Comparison of ENCODE assay signal across 12 mouse cellular contexts in the genomic region with DNA sequence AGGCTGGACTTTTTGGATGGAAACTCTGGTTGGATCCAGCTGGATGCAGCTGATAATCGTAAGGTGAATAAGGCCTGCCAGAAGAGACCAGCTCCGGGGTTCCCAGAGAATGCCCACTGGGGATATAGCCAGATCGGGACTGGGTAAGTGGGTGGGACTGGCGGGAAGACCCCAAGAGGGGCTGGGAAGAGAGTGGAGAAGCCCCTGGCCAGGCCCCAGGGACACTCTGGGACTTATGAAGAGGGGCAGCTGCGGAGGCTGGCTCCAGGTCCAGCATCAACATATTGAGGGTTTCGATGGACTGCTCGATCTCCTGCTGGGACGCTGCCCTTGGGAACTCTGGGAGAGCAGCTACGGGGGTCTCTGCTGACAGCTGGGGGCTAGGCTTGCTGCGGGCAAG.
"Had no signal": no experiment of that assay in that cellular context is flagged by ENCODE, and none has a peak within 500 bp of the region (broad histone marks: within the 10 kb centered on the region; RNA-seq: fewer than 3 reads in every experiment).

No protein-coding gene starts in this region.

- H3K9me3 ChIP-seq: liver, embryonic 12.5 days; stomach, embryonic 15.5 days had no signal

- H3K4me2 ChIP-seq: liver, embryonic 12.5 days; lung, embryonic 14.5 days; midbrain, embryonic 11.5 days; stomach, embryonic 15.5 days had no signal

- H3K27ac ChIP-seq: layer of hippocampus, adult 2 months; liver, embryonic 12.5 days; stomach, embryonic 15.5 days had no signal

- DNase-seq: kidney, postnatal 10 days; kidney, postnatal 4 days; left cerebral cortex, postnatal 4 days; lung, embryonic 14.5 days; lung, postnatal 10 days; lung, postnatal 4 days; thymus, postnatal 4 days had no signal

- H3K27me3 ChIP-seq: liver, embryonic 12.5 days; stomach, embryonic 15.5 days had no signal

- ATAC-seq: liver, embryonic 12.5 days; midbrain, embryonic 16.5 days had no signal

- H3K4me3 ChIP-seq: layer of hippocampus, adult 2 months; liver, embryonic 12.5 days; stomach, embryonic 15.5 days had no signal

- H3K9ac ChIP-seq: liver, embryonic 12.5 days; lung, embryonic 14.5 days; stomach, embryonic 15.5 days had no signal
